Mouse (Mus musculus): ENCODE measurements around the gene Slbp. TPM values are rescaled to one million over a fixed set of nuclear protein-coding genes. Genes with fewer than 3 reads are reported as not detected.
A peak's percentile ranks its signal among the peaks of the same experiment; 100 is the strongest.

The Slbp gene
- polyA plus RNA-seq, 1 experiment from 2014 or later = 115 TPM

DNA sequence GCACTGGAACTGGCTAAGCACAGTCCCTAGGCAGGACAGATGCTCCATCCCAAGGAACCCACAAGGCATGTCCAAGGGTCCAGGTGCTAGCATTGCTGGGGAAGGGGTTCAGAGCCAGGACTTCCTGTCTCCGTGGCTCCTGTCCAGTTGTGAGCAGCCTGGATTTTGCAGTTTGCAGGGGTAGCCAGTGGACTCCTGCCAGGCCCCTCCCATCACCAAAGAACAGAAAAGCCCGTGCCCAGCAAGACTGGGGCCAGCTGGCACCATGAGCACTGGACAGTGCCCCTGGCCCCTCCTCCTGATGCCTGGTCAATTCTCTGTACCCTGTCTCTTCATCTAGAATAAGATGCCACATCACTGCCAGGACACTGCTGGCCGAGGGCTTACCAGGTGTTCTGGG, 64.3 kb downstream of the Slbp start:
- 74% methylated on average over 3 of the region's 3 CpGs for WGBS
- H3K9ac ChIP-seq = no peak overlapping the region
- H3K4me2 ChIP-seq (replicated peaks) = no peak overlapping the region
- H3K36me3 ChIP-seq (replicated peaks; ENCODE audit: control insufficient read depth, insufficient read depth) = no peaks in the 10 kb centered on the region
- H3K4me3 ChIP-seq (replicated peaks; ENCODE audit: low read length) = no peak overlapping the region
- 0 out of 2 replicates have a peak, but pooled peaks cover 7% of the 10 kb centered on the region for H3K4me1 ChIP-seq (replicated peaks; ENCODE audit: control insufficient read depth, insufficient read depth, low read length)
- ATAC-seq (ENCODE audit: low FRiP score) (no peak), DNase-seq (ENCODE audit: low spot score) (no peak)
- H3K9me3 ChIP-seq (ENCODE audit: control insufficient read depth, low read length) = no peaks in the 10 kb centered on the region
- H3K27ac ChIP-seq = no peak overlapping the region
- H3K27me3 ChIP-seq (ENCODE audit: control insufficient read depth, insufficient read depth, low read length) = no peaks in the 10 kb centered on the region

DNA sequence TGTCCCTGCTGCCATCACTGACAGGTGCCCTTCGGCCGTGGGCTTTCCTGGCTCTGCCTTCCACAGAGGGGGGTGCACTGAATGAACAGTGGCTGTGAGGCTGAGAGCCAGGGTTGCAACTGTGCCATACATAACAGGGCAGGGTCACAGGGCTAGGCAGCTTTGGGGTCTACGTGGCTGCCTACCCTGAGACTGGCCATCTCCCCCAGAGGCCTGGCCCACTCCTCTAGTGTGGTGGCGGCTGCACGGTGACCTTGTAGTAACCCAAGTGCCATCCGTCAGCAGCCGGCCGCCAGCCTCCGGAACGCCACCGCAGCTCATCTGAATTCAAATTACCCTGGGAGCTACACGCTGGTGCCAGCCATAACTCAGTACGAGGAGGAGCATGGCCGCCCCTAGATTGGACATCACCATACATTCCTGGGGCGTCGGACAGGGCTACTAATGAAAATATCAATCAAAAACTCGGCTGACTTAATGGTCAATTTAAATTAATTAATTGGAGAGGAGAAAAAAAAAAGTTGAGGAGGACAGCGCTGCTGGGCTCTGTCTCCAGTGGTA, 64.8 kb downstream of the Slbp start:
- Histone ChIP-seq H3K4me3 (replicated peaks; ENCODE audit: low read length) (no peak overlapping the region), H3K27me3 (ENCODE audit: control insufficient read depth, insufficient read depth, low read length) (no peaks in the 10 kb centered on the region), H3K27ac (no peak overlapping the region), H3K4me2 (replicated peaks) (no peak overlapping the region), H3K9ac (no peak overlapping the region), H3K9me3 (ENCODE audit: control insufficient read depth, low read length) (no peaks in the 10 kb centered on the region), H3K36me3 (replicated peaks; ENCODE audit: control insufficient read depth, insufficient read depth) (no peaks in the 10 kb centered on the region), H3K4me1 (replicated peaks; ENCODE audit: control insufficient read depth, insufficient read depth, low read length) (0 out of 2 replicates have a peak, but pooled peaks cover 7% of the 10 kb centered on the region)
- 48% methylated on average over 18 of the region's 18 CpGs for WGBS
- no peak for DNase-seq (ENCODE audit: low spot score)
- ATAC-seq (ENCODE audit: low FRiP score) = peak; percentile 12; the same call in 1 of the 2 replicates

Other genes starting within 250 kb of the Slbp start
- gene Nkx1-1, start 218.6 kb downstream of the Slbp start, polyA plus RNA-seq (2014; fragmentation: Nextera tagmentation; extraction: Ambion mirVana) = 0.80 and 0.96 TPM in 2 replicates
- 26.8 and 30.2 TPM in 2 replicates for gene Fam53a, start 22.9 kb downstream of the Slbp start, polyA plus RNA-seq (2014; fragmentation: Nextera tagmentation; extraction: Ambion mirVana)
- gene Gm9903, start 22.6 kb downstream of the Slbp start, polyA plus RNA-seq (2014; fragmentation: Nextera tagmentation; extraction: Ambion mirVana) = 0.64 and 0.77 TPM in 2 replicates
- 32.3 and 41.0 TPM in 2 replicates for gene Tacc3, start 5.6 kb upstream of the Slbp start, polyA plus RNA-seq (2014; fragmentation: Nextera tagmentation; extraction: Ambion mirVana)
- 27.5 and 28.8 TPM in 2 replicates for gene Tmem129, start 5.8 kb upstream of the Slbp start, polyA plus RNA-seq (2014; fragmentation: Nextera tagmentation; extraction: Ambion mirVana)
- gene Fgfr3, start 69.1 kb upstream of the Slbp start, polyA plus RNA-seq (2014; fragmentation: Nextera tagmentation; extraction: Ambion mirVana) = 46.5 and 47.2 TPM in 2 replicates
- 73.3 and 79.1 TPM in 2 replicates for gene Letm1, start 130.2 kb upstream of the Slbp start, polyA plus RNA-seq (2014; fragmentation: Nextera tagmentation; extraction: Ambion mirVana)
- 102 and 106 TPM in 2 replicates for gene Nsd2, start 168.2 kb upstream of the Slbp start, polyA plus RNA-seq (2014; fragmentation: Nextera tagmentation; extraction: Ambion mirVana)

All from hindbrain, embryonic 14.5 days (tissue).